ENCODE assay signal across 8 mouse cellular contexts in genomic region chr17:25773549-25774120, GRCm38 (mm10). TPM values are rescaled to one million over a fixed set of nuclear protein-coding genes. Genes with fewer than 3 reads are reported as not detected.
DNase-seq lines count a peak whose midpoint lies in the region; ATAC-seq lines count a peak whose summit lies in the region.

Gene Narfl, plus strand, starts transcription at chr17:25773776.

- peak; percentile 97 to 99 for DNase-seq in adrenal gland, adult (ENCODE audit: inconsistent age in 2 of 2, low spot score in 1 of 2)
- peak; percentile 99 for DNase-seq in embryo, embryonic 10.5 days (ENCODE audit: low spot score)
- peak; percentile 95 for DNase-seq in gastrocnemius, postnatal 14 days
- peak; percentile 97 for DNase-seq in left cerebral cortex, postnatal 10 days (ENCODE audit: extremely low spot score in 1 of 2, low spot score in 2 of 2)
- peak; percentile 98 for DNase-seq in right cerebral cortex, postnatal 25 days
- peak; percentile 94 to 97 for DNase-seq in urinary bladder, postnatal 4 days (ENCODE audit: low spot score in 2 of 2)

- intact Hi-C loops in gastrocnemius, postnatal 14 days (cut with DNase I; ENCODE audit: low total_unique reads): loop anchor here (2.0 kb wide), 1 partner anchor 29 kb away; no protein-coding TSS in a partner anchor
- intact Hi-C loops in left cerebral cortex, postnatal 10 days (cut with DNase I): loop anchor here (2.0 kb wide), 1 partner anchor 27 kb away; no protein-coding TSS in a partner anchor

- peak; percentile 91 for ATAC-seq in inflammation-experienced regulatory T-cells, adult 6 months
- ATAC-seq in megakaryocyte-erythroid progenitor cell, adult 5-6 weeks (replicated peaks; ENCODE audit: low FRiP score, low TSS enrichment, poor library complexity, severe bottlenecking): peak; percentile 96

RNA-seq across cellular contexts. Expression of gene Narfl, which starts in this region (rescaled TPM):
- 10 to 100 TPM; 27.7 to 28.8 TPM for total RNA-seq in gastrocnemius, postnatal 14 days (2021)
- 10 to 100 TPM; 16.4 to 18.4 (median 17.0) TPM for polyA plus RNA-seq in inflammation-experienced regulatory T-cells, adult 6 months (2017; shearing (Covaris generic))
- 10 to 100 TPM; 26.2 to 26.3 TPM for total RNA-seq in left cerebral cortex, postnatal 10 days (2021)
- total RNA-seq in megakaryocyte-erythroid progenitor cell, adult 5-6 weeks (2014; fragmentation: Nextera tagmentation): 20.4 and 29.9 TPM in 2 replicates
- 10.3 and 23.8 TPM in 2 replicates for total RNA-seq in megakaryocyte-erythroid progenitor cell, adult 5-6 weeks (2017)

Comparison
In these comparisons a context has a peak if more than half of its experiments do, and no peak if none do; other contexts are left out.
1. Peak in every context shown above with its lines: DNase-seq and ATAC-seq.